Mouse (Mus musculus): Measurements from ENCODE around the gene Trafd1. TPM values are rescaled to one million over a fixed set of nuclear protein-coding genes. Genes with fewer than 3 reads are reported as not detected.

Trafd1 gene
- total and polyA plus RNA-seq, 3 experiments: 13.2 to 20.3 (median 17.5) TPM

DNA sequence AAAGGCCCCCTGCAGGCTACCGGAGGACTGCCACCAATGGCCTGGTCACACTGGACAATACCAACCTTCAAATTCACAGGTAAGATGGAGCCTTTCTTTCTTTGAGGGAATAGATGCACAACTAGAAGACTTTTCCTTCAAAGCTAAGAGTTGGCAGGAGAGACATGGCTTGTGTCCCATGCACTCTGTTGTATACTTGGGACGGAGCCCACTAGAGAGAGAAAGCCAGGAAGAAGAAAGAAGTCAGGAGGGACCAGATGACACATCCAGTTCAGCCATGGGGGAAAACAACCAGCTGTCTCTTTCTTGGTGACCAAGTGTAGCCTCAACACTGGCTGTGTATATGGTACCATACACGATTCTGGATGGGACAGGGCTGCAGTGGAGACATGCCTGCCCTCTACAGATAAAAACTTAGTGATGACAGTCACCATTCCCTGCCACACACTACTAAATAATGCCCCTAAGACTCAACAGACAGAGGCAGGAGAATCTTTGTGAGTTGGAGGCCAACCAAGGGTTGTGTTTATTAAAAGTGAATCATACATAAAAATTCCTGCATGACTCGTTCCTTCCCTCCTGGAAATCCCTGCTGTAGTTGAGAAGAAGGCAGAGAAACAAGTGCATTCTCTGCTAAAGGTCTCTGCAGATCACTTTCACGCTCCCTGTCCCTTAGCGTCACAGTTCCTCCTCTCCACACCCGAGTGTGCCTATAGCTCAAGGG lies 45.8 kb downstream of the Trafd1 start:
- no peak for DNase-seq (ENCODE audit: low spot score)
- H3K4me1 ChIP-seq (ENCODE audit: insufficient read depth, low read depth, low read length): peaks cover 10% of the 10 kb centered on the region
- H3K4me3 ChIP-seq (ENCODE audit: low read depth, low read length): no peak overlapping the region
- H3K27me3 ChIP-seq (ENCODE audit: insufficient read depth, low read length): no peaks in the 10 kb centered on the region
- H3K9me3 ChIP-seq (replicated peaks): no peaks in the 10 kb centered on the region
- no peak for ATAC-seq (ENCODE audit: extremely low read depth, insufficient number of reproducible peaks, low FRiP score, poor library complexity, severe bottlenecking)
- TF ChIP-seq GATA2 (IDR thresholded peaks at IDR 0.05; ENCODE audit: borderline replicate concordance, low read depth, low read length) (no peak), GATA1 (IDR thresholded peaks at IDR 0.05; ENCODE audit: borderline replicate concordance, low read length) (no peak), TAL1 (conservative IDR thresholded peaks at IDR 0.05; ENCODE audit: low read depth, low read length) (no peak), CTCF (IDR thresholded peaks at IDR 0.05; ENCODE audit: low read depth, low read length) (no peak), POLR2AphosphoS5 (IDR thresholded peaks at IDR 0.05; ENCODE audit: insufficient replicate concordance, low read depth, low read length) (no peak)
- peaks cover 98% of the 10 kb centered on the region for H3K36me3 ChIP-seq (replicated peaks)

DNA sequence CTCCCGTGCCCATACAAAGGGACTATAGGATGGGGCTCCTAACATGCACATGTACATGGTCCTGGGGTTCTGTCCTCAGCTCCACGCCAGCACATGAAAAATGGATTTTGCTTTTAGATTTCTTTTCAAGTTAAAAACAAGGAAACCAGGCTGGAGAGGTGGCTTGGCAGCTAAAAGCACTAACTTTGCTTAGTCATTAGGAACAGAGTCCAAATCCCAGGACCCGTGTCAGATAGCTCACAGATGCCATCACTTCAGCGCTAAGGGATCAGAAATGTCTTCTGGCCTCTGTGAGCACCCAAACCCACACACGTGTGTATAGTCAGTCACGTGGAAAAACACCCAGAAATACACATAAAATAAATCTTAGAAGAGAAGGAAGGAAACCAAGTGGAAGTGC lies 48.7 kb downstream of the Trafd1 start:
- peaks cover 7% of the 10 kb centered on the region; the same call in 1 of the 2 replicates for H3K4me1 ChIP-seq (ENCODE audit: insufficient read depth, low read depth, low read length)
- no peak overlapping the region for H3K4me3 ChIP-seq (ENCODE audit: low read depth, low read length)
- ATAC-seq (ENCODE audit: extremely low read depth, insufficient number of reproducible peaks, low FRiP score, poor library complexity, severe bottlenecking): no peak
- no peak for DNase-seq (ENCODE audit: low spot score)
- no peaks in the 10 kb centered on the region for H3K9me3 ChIP-seq (replicated peaks)
- TF ChIP-seq GATA2 (IDR thresholded peaks at IDR 0.05; ENCODE audit: borderline replicate concordance, low read depth, low read length) (no peak), GATA1 (IDR thresholded peaks at IDR 0.05; ENCODE audit: borderline replicate concordance, low read length) (no peak), CTCF (IDR thresholded peaks at IDR 0.05; ENCODE audit: low read depth, low read length) (no peak), TAL1 (conservative IDR thresholded peaks at IDR 0.05; ENCODE audit: low read depth, low read length) (no peak), POLR2AphosphoS5 (IDR thresholded peaks at IDR 0.05; ENCODE audit: insufficient replicate concordance, low read depth, low read length) (no peak)
- peaks cover 96% of the 10 kb centered on the region for H3K36me3 ChIP-seq (replicated peaks)
- H3K27me3 ChIP-seq (ENCODE audit: insufficient read depth, low read length): no peaks in the 10 kb centered on the region; the same call in 1 of the 2 replicates

DNA sequence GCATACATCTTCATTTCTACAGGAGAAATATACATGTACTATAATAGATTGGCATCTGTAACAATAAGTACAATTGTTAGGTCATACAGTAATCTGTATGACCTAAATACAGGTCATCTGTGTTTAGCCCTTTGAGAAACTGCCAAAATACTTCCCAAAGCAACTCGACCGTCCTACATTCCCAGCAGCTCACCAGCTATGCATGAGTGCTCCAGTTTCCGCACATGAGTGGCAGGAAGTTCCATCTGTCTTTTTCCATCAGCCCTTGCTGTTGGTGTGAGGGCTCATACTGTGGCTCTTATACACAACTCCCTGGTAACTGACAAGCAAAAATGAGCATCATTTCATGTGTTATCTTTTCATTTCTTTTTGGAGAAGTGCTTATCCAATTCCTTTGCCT lies 49.4 kb downstream of the Trafd1 start:
- DNase-seq (ENCODE audit: low spot score): no peak
- TF ChIP-seq GATA1 (IDR thresholded peaks at IDR 0.05; ENCODE audit: borderline replicate concordance, low read length): no peak
- TF ChIP-seq CTCF (IDR thresholded peaks at IDR 0.05; ENCODE audit: low read depth, low read length): no peak
- no peak for TF ChIP-seq GATA2 (IDR thresholded peaks at IDR 0.05; ENCODE audit: borderline replicate concordance, low read depth, low read length)
- no peak for TF ChIP-seq POLR2AphosphoS5 (IDR thresholded peaks at IDR 0.05; ENCODE audit: insufficient replicate concordance, low read depth, low read length)
- no peak for TF ChIP-seq TAL1 (conservative IDR thresholded peaks at IDR 0.05; ENCODE audit: low read depth, low read length)
- H3K36me3 ChIP-seq (replicated peaks): peaks cover 96% of the 10 kb centered on the region
- H3K4me3 ChIP-seq (ENCODE audit: low read depth, low read length): no peak overlapping the region
- ATAC-seq (ENCODE audit: extremely low read depth, insufficient number of reproducible peaks, low FRiP score, poor library complexity, severe bottlenecking): no peak
- H3K4me1 ChIP-seq (ENCODE audit: insufficient read depth, low read depth, low read length): peaks cover 7% of the 10 kb centered on the region; the same call in 1 of the 2 replicates
- H3K9me3 ChIP-seq (replicated peaks): no peaks in the 10 kb centered on the region
- H3K27me3 ChIP-seq (ENCODE audit: insufficient read depth, low read length): no peaks in the 10 kb centered on the region; the same call in 1 of the 2 replicates

DNA sequence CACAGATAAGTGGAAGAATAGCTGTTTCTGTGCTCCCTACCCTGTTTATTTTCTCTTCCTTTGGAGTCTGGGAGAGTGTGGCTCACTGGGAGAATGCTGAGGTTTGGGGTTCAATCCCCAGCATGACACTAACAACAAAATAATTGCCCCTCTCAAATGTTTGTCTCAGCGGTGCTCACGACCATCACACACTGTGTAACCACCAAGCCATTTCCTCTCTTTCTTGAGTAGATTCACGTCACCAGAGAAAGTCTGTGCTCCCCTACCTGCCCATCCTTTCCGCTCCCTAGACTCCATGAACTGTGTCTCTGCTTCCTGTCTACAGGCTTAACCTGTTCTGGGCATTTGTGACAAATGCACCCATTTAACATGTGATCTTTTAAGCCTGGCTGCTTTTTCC lies 50.0 kb downstream of the Trafd1 start:
- DNase-seq (ENCODE audit: low spot score) (no peak), ATAC-seq (ENCODE audit: extremely low read depth, insufficient number of reproducible peaks, low FRiP score, poor library complexity, severe bottlenecking) (no peak)
- Histone ChIP-seq H3K4me1 (ENCODE audit: insufficient read depth, low read depth, low read length) (peaks cover 7% of the 10 kb centered on the region; the same call in 1 of the 2 replicates), H3K4me3 (ENCODE audit: low read depth, low read length) (no peak overlapping the region), H3K9me3 (replicated peaks) (no peaks in the 10 kb centered on the region), H3K36me3 (replicated peaks) (peaks cover 96% of the 10 kb centered on the region), H3K27me3 (ENCODE audit: insufficient read depth, low read length) (no peaks in the 10 kb centered on the region; the same call in 1 of the 2 replicates)
- TF ChIP-seq GATA2 (IDR thresholded peaks at IDR 0.05; ENCODE audit: borderline replicate concordance, low read depth, low read length) (no peak), TAL1 (conservative IDR thresholded peaks at IDR 0.05; ENCODE audit: low read depth, low read length) (no peak), CTCF (IDR thresholded peaks at IDR 0.05; ENCODE audit: low read depth, low read length) (no peak), GATA1 (IDR thresholded peaks at IDR 0.05; ENCODE audit: borderline replicate concordance, low read length) (no peak), POLR2AphosphoS5 (IDR thresholded peaks at IDR 0.05; ENCODE audit: insufficient replicate concordance, low read depth, low read length) (no peak)

DNA sequence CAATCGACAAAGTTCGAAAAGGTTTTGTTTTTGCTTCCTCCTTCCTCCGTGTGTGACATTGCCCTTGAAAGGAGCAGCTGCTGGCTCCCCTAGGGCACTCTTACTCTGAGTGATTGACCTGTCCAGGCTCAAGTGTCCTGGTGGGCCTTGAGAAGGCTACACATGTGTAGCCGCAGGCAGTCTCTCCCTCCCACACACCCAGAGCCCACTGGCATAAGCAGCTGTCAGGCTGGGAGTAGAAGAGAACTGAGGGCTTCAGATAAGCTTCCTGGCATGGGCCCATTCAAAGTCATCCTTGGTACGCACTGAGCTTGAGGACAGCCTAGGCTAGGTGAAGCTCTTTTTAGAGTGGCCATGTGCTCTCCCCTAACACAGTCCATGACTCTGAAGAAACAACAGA lies 51.0 kb downstream of the Trafd1 start:
- ATAC-seq (ENCODE audit: extremely low read depth, insufficient number of reproducible peaks, low FRiP score, poor library complexity, severe bottlenecking) (no peak), DNase-seq (ENCODE audit: low spot score) (no peak)
- Histone ChIP-seq H3K9me3 (replicated peaks) (no peaks in the 10 kb centered on the region), H3K27me3 (ENCODE audit: insufficient read depth, low read length) (no peaks in the 10 kb centered on the region; the same call in 1 of the 2 replicates), H3K4me1 (ENCODE audit: insufficient read depth, low read depth, low read length) (peaks cover 7% of the 10 kb centered on the region; the same call in 1 of the 2 replicates), H3K4me3 (ENCODE audit: low read depth, low read length) (no peak overlapping the region), H3K36me3 (replicated peaks) (peaks cover 92% of the 10 kb centered on the region)
- TF ChIP-seq CTCF (IDR thresholded peaks at IDR 0.05; ENCODE audit: low read depth, low read length) (no peak), TAL1 (conservative IDR thresholded peaks at IDR 0.05; ENCODE audit: low read depth, low read length) (no peak), POLR2AphosphoS5 (IDR thresholded peaks at IDR 0.05; ENCODE audit: insufficient replicate concordance, low read depth, low read length) (no peak), GATA1 (IDR thresholded peaks at IDR 0.05; ENCODE audit: borderline replicate concordance, low read length) (no peak), GATA2 (IDR thresholded peaks at IDR 0.05; ENCODE audit: borderline replicate concordance, low read depth, low read length) (no peak)

DNA sequence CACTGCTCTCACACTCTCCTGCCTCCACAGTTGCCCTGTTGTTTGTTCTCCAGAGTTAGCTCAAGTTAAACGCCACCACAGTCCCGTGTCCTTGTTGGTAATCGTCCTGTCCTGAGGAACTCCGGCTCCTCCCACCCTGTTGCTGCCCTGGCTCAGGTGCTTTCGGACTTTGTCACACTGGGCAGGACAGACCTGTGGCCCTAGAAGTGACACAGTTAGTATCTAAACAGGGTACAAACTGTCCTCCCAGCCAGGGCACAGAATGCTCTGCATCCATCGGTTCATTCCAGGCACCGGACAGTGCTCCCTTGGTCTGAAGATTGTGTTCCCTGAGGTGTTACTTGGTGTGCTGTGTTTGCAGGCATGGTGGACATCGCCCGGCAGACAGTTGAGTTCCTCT lies 51.5 kb downstream of the Trafd1 start:
- ATAC-seq (ENCODE audit: extremely low read depth, insufficient number of reproducible peaks, low FRiP score, poor library complexity, severe bottlenecking) (no peak), DNase-seq (ENCODE audit: low spot score) (no peak)
- no peak for TF ChIP-seq CTCF (IDR thresholded peaks at IDR 0.05; ENCODE audit: low read depth, low read length)
- TF ChIP-seq TAL1 (conservative IDR thresholded peaks at IDR 0.05; ENCODE audit: low read depth, low read length): no peak
- TF ChIP-seq GATA1 (IDR thresholded peaks at IDR 0.05; ENCODE audit: borderline replicate concordance, low read length): no peak
- no peak for TF ChIP-seq GATA2 (IDR thresholded peaks at IDR 0.05; ENCODE audit: borderline replicate concordance, low read depth, low read length)
- no peak for TF ChIP-seq POLR2AphosphoS5 (IDR thresholded peaks at IDR 0.05; ENCODE audit: insufficient replicate concordance, low read depth, low read length)
- no peaks in the 10 kb centered on the region for H3K9me3 ChIP-seq (replicated peaks)
- peaks cover 7% of the 10 kb centered on the region; the same call in 1 of the 2 replicates for H3K4me1 ChIP-seq (ENCODE audit: insufficient read depth, low read depth, low read length)
- peaks cover 92% of the 10 kb centered on the region for H3K36me3 ChIP-seq (replicated peaks)
- H3K27me3 ChIP-seq (ENCODE audit: insufficient read depth, low read length): no peaks in the 10 kb centered on the region; the same call in 1 of the 2 replicates
- no peak overlapping the region for H3K4me3 ChIP-seq (ENCODE audit: low read depth, low read length)

Measured in G1E (cell line).